13 mouse cellular contexts compared by ENCODE assay signal in the genomic region with DNA sequence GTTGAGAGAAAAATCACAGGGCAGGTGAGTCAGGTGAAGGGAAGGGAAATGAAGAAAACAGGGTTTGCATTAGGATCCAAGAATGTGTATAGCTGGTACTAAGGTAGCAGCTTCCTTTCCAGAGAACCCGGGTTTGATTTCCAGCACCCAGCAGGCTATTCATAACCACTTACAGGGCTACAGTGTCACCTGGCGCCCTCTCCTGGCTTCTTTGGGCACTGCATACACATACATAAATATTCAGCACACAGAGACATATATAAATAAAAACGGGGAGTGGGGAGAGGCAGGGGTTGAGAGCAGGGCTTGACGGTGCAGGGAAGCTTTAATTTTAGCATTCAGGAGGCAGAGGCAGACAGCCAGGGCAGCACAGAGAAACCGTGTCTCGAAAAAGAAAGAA. TPM values are rescaled to one million over a fixed set of nuclear protein-coding genes. Genes with fewer than 3 reads are reported as not detected.
DNase-seq lines count a peak whose midpoint lies in the region; ATAC-seq and TF ChIP-seq lines count a peak whose summit lies in the region.
"Had no signal": no experiment of that assay in that cellular context is flagged by ENCODE, and none has a peak within 500 bp of the region (broad histone marks: within the 10 kb centered on the region; RNA-seq: fewer than 3 reads in every experiment).

No protein-coding gene starts in this region.

- no peak for ATAC-seq in hindbrain, embryonic 13.5 days (ENCODE audit: low FRiP score)

- H3K9me3 ChIP-seq in hindbrain, embryonic 13.5 days, result no peaks in the 10 kb centered on the region
- H3K9me3 ChIP-seq: embryonic facial prominence, embryonic 10.5 days; heart, embryonic 13.5 days; hindbrain, embryonic 12.5 days; kidney, embryonic 15.5 days; midbrain, embryonic 10.5 days had no signal

- H3K4me1 ChIP-seq in lung, adult 2 months (ENCODE audit: control insufficient read depth, insufficient read depth, low read length), result no peaks in the 10 kb centered on the region
- peaks cover 21% of the 10 kb centered on the region for H3K4me1 ChIP-seq in bone marrow macrophage, adult 2 months (ENCODE audit: control insufficient read depth, insufficient read depth, low read length)
- peaks cover 18% of the 10 kb centered on the region for H3K4me1 ChIP-seq in hindbrain, embryonic 13.5 days (replicated peaks)
- H3K4me1 ChIP-seq: heart, embryonic 13.5 days; kidney, embryonic 15.5 days had no signal

- H3K9ac ChIP-seq in hindbrain, embryonic 13.5 days, result no peak overlapping the region
- H3K9ac ChIP-seq: heart, embryonic 13.5 days; hindbrain, embryonic 12.5 days; kidney, embryonic 15.5 days; neural tube, embryonic 12.5 days had no signal

- no peak for DNase-seq in lung, adult 2 months
- DNase-seq in lung, adult 18-20 months, result no peak
- DNase-seq in A20 (ENCODE audit: low read depth, low spot score), result peak; percentile 34
- DNase-seq in CD4-positive helper T cell, adult 2 months (ENCODE audit: low read depth, low spot score), result peak; percentile 23
- DNase-seq in c-Kit-positive CD71-positive TER-119-positive erythroid progenitor cells, embryonic 14.5 days (ENCODE audit: low spot score), result no peak

- H3K27me3 ChIP-seq in hindbrain, embryonic 13.5 days, result no peaks in the 10 kb centered on the region
- H3K27me3 ChIP-seq: heart, embryonic 13.5 days; hindbrain, embryonic 12.5 days; kidney, embryonic 15.5 days; neural tube, embryonic 12.5 days had no signal

- H3K27ac ChIP-seq in bone marrow macrophage, adult 2 months (ENCODE audit: insufficient read depth, low read depth, low read length), result no peak overlapping the region
- H3K27ac ChIP-seq in hindbrain, embryonic 13.5 days, result no peak overlapping the region
- H3K27ac ChIP-seq: embryonic facial prominence, embryonic 10.5 days; heart, embryonic 13.5 days; hindbrain, embryonic 12.5 days; kidney, embryonic 15.5 days; midbrain, embryonic 10.5 days; neural tube, embryonic 12.5 days had no signal

- H3K36me3 ChIP-seq in hindbrain, embryonic 13.5 days, result no peaks in the 10 kb centered on the region
- H3K36me3 ChIP-seq: embryonic facial prominence, embryonic 10.5 days; heart, embryonic 13.5 days; hindbrain, embryonic 12.5 days; kidney, embryonic 15.5 days; midbrain, embryonic 10.5 days; neural tube, embryonic 12.5 days had no signal

- no peak for TF ChIP-seq POLR2A in lung, adult 2 months (IDR thresholded peaks at IDR 0.05; ENCODE audit: borderline replicate concordance, extremely low read depth, low read depth, low read length)
- TF ChIP-seq POLR2A in bone marrow macrophage, adult 2 months (IDR thresholded peaks at IDR 0.05; ENCODE audit: borderline replicate concordance, low read depth, low read length), result no peak

- H3K4me2 ChIP-seq in hindbrain, embryonic 13.5 days, result no peak overlapping the region
- H3K4me2 ChIP-seq: heart, embryonic 13.5 days; hindbrain, embryonic 12.5 days; kidney, embryonic 15.5 days; neural tube, embryonic 12.5 days had no signal

- H3K4me3 ChIP-seq in lung, adult 2 months (replicated peaks; ENCODE audit: extremely low read depth, low read depth, low read length), result no peak overlapping the region
- H3K4me3 ChIP-seq in bone marrow macrophage, adult 2 months (ENCODE audit: insufficient read depth, low read length), result no peak overlapping the region
- H3K4me3 ChIP-seq in hindbrain, embryonic 13.5 days, result no peak overlapping the region
- H3K4me3 ChIP-seq: embryonic facial prominence, embryonic 10.5 days; heart, embryonic 13.5 days; hindbrain, embryonic 12.5 days; kidney, embryonic 15.5 days; midbrain, embryonic 10.5 days; neural tube, embryonic 12.5 days had no signal

- 82% methylated on average over 6 of the region's 6 CpGs for WGBS in lung, adult 2 months
- 90% methylated on average over 6 of the region's 6 CpGs for WGBS in hindbrain, embryonic 13.5 days

- peak; percentile 27 for TF ChIP-seq CTCF in lung, adult 2 months (IDR thresholded peaks at IDR 0.05; ENCODE audit: insufficient read depth, low read length)
- 0 out of 2 replicates have a peak, but pooled peaks have one; percentile 30 for TF ChIP-seq CTCF in bone marrow macrophage, adult 2 months (IDR thresholded peaks at IDR 0.05; ENCODE audit: low read depth, low read length)

RNA-seq across cellular contexts. Expression of a gene that starts 45.6 kb away (rescaled TPM):
- polyA plus RNA-seq in lung, adult 2 months (2012; rRNA removed), result 15.1 and 31.0 TPM in 2 replicates
- polyA plus RNA-seq in bone marrow macrophage, adult 2 months (2012; ENCODE audit: insufficient read depth, insufficient read length, missing spikeins), result 159 TPM in 2 replicates
- polyA plus RNA-seq in hindbrain, embryonic 13.5 days (2015; fragmentation: Nextera tagmentation; extraction: Ambion mirVana), result 59.9 and 66.5 TPM in 2 replicates

RNA-seq across cellular contexts. Expression of a gene that starts 46.3 kb away (rescaled TPM):
- 7.7 and 7.9 TPM in 2 replicates for polyA plus RNA-seq in lung, adult 2 months (2012; rRNA removed)
- 3.4 and 4.2 TPM in 2 replicates for polyA plus RNA-seq in bone marrow macrophage, adult 2 months (2012; ENCODE audit: insufficient read depth, insufficient read length, missing spikeins)
- polyA plus RNA-seq in hindbrain, embryonic 13.5 days (2015; fragmentation: Nextera tagmentation; extraction: Ambion mirVana), result 8.6 and 11.3 TPM in 2 replicates

RNA-seq across cellular contexts. Expression of a gene that starts 49.0 kb away (rescaled TPM):
- polyA plus RNA-seq in lung, adult 2 months (2012; rRNA removed), result 0.06 and 0.15 TPM in 2 replicates
- polyA plus RNA-seq in bone marrow macrophage, adult 2 months (2012; ENCODE audit: insufficient read depth, insufficient read length, missing spikeins), result not detected in 2 replicates
- polyA plus RNA-seq in hindbrain, embryonic 13.5 days (2015; fragmentation: Nextera tagmentation; extraction: Ambion mirVana), result 14.0 and 14.6 TPM in 2 replicates

Comparison
In these comparisons a context has a peak if more than half of its experiments do, and no peak if none do; other contexts are left out.
1. DNase-seq: peak in A20 (single experiment) and CD4-positive helper T cell, adult 2 months (single experiment); none in lung, adult 2 months (single experiment), lung, adult 18-20 months (0 of 2) and c-Kit-positive CD71-positive TER-119-positive erythroid progenitor cells, embryonic 14.5 days (single experiment).
2. RNA of a gene that starts 49.0 kb away (polyA plus RNA-seq): 14.0 to 14.6 TPM in hindbrain, embryonic 13.5 days; 0.06 to 0.15 TPM in lung, adult 2 months and not detected in bone marrow macrophage, adult 2 months; every median in the first group is over 10 times any median in the second.